Mouse (Mus musculus): Measurements from ENCODE around the gene Usp19.

DNA sequence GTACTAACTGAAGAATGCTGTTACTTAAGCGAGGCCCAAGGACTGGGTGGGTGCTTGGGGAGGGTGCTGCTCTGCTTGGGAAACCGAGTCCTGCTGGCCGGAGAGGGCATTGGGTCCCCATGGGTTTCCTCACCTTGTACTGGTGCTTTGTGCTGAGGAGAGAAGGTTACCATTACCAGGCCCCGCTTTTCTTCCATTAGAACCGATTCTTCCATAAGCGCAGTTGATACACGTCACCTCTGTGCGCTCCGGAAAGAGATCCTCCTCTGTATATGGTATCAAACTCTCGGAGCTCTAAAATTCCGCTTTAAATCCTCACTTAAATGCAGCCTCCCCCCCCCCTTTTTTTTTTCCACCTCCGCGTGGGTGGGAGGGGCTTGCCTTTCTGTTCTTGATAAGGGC, 27.5 kb downstream of the Usp19 start:
- TF ChIP-seq CTCF (IDR thresholded peaks at IDR 0.05; ENCODE audit: extremely low read depth, insufficient read depth, low read length) (no peak), POLR2A (IDR thresholded peaks at IDR 0.05; ENCODE audit: extremely low read depth, insufficient read depth, low read length) (0 out of 2 replicates have a peak, but pooled peaks have one; percentile 10)
